Mouse (Mus musculus) mouse embryonic stem cell (cell line): Measurements from ENCODE around the gene Fam168b.

ENCODE experiments used
- in situ Hi-C, 2 experiments: fragments of 300-500 bp; cut with MboI; formaldehyde crosslinking; loops; 1 replicate in 1 of 2; 3 replicates in 1 of 2; pipeline ENCODE4 v1.14.3; 2019 to 2020; ENCODE audit warnings: low sequenced_read_pairs in 2 of 2, low pct_unique_long_range_greater_than_20kb in 1 of 2, mixed read lengths in 1 of 2; ENCODE audit not compliant: unreplicated experiment in 1 of 2

Fam168b gene

DNA sequence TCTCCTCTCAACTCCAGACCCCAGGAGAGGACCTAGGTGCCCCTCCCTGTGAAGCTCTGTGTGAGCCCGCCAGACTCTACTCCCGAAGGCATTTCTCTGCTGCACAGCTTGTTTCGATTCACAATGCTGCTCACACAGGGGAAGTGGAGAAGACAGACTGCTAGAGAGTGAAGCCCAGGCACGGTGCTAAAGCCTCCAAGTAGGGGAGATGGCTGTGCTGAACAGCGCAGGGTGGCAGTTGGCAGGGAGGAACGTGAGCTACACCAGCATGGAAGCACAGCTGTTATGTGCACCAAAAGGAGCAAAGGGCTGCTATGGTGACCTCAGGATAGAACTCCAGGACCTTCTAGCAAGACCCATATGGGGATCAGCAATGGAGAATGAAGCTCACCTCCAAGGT is 74.0 kb downstream of the Fam168b start:
- in situ Hi-C loops, result no loop called here

DNA sequence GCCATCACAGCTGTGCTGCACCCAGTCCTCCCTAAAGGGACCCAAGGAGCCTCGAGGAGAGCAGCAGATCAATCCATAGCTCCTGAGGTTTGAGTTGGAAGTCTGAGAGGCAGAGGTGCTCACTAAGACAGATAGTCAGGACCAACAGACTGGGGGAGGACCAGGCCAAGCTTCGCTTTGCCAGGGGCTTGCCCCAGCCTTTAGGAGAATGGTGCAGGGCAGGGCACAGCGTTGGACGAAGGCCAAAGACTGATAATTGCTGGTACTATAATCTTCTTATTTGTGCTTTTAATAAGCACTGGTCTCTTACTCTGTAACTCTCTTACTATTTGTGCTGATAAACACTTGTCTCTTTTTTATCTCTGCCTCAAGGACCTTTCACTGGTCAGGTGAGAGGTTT is 75.0 kb downstream of the Fam168b start:
- in situ Hi-C loops, result no loop called here

DNA sequence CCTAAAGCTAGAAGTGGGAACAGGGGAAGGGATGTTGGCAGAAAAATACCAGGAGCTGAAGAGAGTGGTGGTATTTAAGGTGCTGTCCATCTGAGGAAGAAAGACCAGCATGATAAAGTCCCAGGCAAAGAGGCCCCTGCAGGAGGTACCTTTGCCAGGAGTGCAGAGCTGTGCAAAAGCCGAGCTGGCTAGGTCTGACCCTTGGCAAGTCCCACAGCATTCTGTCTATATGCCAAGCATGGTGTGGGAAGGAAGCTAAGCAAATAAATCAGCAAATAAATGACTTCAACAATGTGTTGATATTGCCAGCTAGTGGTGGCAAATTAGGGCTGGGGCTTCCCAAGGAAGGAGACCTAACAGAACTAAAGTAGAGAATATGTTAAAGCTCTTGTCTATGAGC is 76.0 kb downstream of the Fam168b start:
- in situ Hi-C loops, result no loop called here
